Mouse (Mus musculus) heart, postnatal 36 days (tissue): ENCODE measurements around the gene Hemgn. TPM values are rescaled to one million over a fixed set of nuclear protein-coding genes. Genes with fewer than 3 reads are reported as not detected.

Experiments
- DNase-seq, 2 experiments: peaks; one replicate each; pipeline ENCODE4 v3.0.0; 2021 to 2022
- intact Hi-C: fragments of 180-260 bp; cut with DNase I; formaldehyde crosslinking; loops from one replicate; pipeline ENCODE4 v1.15.1; 2025
- total RNA-seq, 2 experiments: library from RNA; stranded (reverse); gene quantifications; 2 replicates each; pipeline ENCODE4 v1.2.3; 2021

Gene Hemgn
- total RNA-seq, 2 experiments from 2014 or later = 0.19 TPM; not detected in 1

DNA sequence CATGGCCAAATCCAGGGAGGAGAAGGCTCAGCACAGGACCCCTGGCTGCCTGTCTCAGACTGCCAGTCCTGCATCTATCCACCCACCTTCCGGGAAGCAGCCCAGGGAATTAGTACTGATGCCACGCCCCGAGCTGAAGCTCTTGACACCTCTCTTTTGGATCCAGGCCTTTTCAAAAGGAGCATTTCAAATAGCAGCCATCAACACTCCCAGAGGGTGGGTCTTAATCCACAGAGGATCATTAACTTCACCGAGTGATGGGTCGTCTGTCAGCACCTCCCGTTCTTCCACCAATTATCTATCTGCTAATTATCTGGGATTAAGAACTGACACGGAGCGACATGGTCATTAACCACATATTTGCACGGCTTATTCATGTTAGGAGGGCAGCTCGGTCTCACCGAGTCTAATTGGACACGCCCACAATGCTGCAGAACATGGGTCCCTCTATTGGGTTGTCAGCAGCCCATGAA lies 45.8 kb downstream of the Hemgn start:
- intact Hi-C loops = no loop called here
- no peak for DNase-seq

GRCm38 (mm10) chr4:46364360-46364759 lies 48.9 kb downstream of the Hemgn start:
- DNase-seq = no peak
- intact Hi-C loops = no loop called here

- intact Hi-C loops = no loop called here
- DNase-seq = no peak
Measured at GRCm38 (mm10) chr4:46361258-46361657, 52.0 kb downstream of the Hemgn start.

GRCm38 (mm10) chr4:46359539-46360253 lies 53.6 kb downstream of the Hemgn start:
- intact Hi-C loops = no loop called here
- DNase-seq = no peak

- intact Hi-C loops = no loop called here
Measured at GRCm38 (mm10) chr4:46356351-46357133, 56.8 kb downstream of the Hemgn start.

DNA sequence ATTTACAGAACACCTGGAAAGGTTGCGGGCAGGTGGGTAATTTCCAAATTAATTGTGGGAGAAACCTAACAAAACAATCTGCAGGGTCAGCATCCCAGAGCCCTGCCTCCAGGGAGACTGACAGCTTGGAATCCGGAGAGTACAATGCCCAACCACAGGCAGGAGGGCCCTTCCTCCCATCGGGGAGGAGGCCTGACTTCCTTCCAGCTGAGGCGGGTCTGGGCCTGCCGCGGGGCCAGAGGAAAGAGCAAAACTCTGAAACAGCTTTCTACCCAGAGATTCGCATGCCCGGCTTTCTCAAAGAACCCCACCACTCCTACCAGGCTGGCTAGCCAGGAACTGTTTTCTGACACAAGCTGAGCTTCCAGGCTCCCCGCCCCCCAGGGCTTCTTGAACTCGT lies 60.3 kb downstream of the Hemgn start:
- intact Hi-C loops = no loop called here
- no peak for DNase-seq

More at GRCm38 (mm10) chr4:46356351-46357133, 56.8 kb downstream of the Hemgn start:
- peak; percentile 42 to 62 for DNase-seq

DNA sequence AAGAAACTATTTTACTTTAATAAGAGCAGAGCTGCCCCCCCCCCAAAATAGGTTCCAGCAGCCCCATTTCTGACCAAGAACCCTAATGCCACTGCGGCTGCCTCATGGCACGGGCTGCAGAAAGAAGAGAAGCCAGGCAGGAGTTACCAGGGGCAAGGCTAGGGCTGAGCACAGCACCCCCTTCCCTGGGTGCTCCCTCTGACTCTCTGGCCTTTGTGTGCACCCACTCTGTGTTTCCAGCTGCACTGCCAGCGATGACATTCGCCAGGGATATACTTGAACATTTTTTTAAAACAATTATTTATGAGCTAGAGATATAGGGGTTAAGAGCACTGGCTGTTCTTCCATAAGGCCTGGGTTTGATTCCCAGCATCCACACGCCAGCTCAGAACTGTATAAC lies 63.8 kb downstream of the Hemgn start:
- no peak for DNase-seq
- intact Hi-C loops = loop anchor here (10.0 kb wide), 1 partner anchor 145 kb away; no protein-coding TSS in a partner anchor

- no peak for DNase-seq
- intact Hi-C loops = loop anchor here (10.0 kb wide), 1 partner anchor 144 kb away; no protein-coding TSS in a partner anchor
Measured at GRCm38 (mm10) chr4:46348897-46349296, 64.4 kb downstream of the Hemgn start.

DNA sequence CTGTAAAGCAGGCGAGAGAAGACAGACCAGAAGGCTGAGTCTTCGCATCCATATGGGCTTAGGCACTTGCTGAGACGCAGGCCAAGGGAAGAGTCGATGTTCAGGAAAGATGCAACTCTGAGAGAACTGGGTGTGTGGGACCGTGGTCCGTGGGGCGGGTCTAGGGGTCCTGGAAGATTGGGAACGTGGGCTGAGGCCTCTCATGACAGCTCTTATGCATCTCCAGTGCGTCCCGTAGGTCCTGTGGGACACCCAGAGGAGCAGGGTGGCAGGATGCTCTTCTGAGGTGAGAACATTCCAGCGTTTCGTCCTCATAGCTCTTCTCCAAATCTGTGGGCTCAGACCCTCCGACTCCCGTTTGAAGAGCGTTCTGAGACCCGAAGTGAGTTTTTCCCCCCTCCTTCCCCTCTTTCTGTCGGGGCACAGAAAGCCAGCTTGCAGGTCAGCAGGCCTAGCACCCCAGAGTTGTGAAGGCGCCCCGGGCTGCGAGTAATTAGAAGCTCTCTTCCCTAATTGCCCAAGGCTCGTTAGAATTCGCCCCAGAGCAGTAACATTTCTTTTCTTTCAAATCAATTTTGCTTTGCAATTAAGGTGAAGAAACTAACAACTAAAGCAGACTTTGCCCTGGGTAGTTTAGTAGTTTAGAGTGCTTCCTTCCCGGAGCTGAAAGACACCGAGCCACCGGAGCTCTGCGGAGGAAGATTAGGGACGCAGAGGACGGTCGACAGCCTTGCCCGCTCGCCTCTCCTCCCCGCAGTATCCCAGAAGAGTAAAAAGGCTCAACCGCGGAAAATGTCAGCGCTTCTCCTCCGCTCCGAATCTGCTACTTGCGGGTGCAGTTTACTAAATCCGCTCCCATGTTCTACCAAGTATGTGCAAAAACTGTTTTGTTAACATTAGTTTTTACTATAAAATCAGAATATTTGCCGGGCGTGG lies 65.5 kb downstream of the Hemgn start:
- DNase-seq = no peak
- intact Hi-C loops = loop anchor here (10.0 kb wide), 1 partner anchor 143 kb away; no protein-coding TSS in a partner anchor

DNA sequence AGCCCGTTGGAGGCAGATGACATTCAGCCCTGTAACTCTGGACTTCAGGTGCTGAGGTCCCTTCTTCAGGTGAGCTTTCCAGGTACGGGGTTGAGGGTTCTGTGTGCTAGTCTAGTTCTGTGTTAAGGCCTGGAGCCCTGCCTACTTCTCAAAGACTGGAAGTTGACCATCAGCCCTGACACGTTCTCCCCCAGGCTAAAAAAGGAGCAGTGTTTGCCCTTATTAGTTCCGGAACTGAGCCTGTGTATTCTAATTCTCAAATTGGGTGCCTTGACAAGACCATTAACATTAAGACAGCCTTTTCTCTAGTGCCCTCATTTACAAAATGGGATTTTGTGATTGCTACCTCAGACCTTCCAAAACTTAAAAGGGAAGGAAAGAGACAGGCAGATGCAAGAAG lies 66.2 kb downstream of the Hemgn start:
- intact Hi-C loops = loop anchor here (10.0 kb wide), 1 partner anchor 142 kb away; no protein-coding TSS in a partner anchor
- no peak for DNase-seq

GRCm38 (mm10) chr4:46346221-46346620 lies 67.1 kb downstream of the Hemgn start:
- intact Hi-C loops = loop anchor here (10.0 kb wide), 1 partner anchor 141 kb away; no protein-coding TSS in a partner anchor
- no peak for DNase-seq

DNA sequence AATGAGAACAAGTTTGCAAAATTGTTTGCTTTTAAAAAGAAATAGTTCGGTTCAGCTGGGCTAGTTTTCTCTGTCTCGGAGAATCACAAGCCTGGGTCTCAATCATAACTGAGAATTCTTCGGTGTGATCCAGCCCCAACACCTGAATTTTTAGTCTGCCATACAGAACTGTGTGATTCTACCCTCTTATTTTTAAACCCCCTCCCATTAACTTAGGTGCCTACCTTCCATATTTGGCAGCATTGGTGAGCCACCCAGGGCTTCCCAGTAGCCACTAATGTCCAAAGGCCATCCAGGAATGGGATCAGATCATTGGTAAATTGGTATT lies 67.6 kb downstream of the Hemgn start:
- intact Hi-C loops = loop anchor here (10.0 kb wide), 1 partner anchor 141 kb away; no protein-coding TSS in a partner anchor
- no peak for DNase-seq

- no peak for DNase-seq
- intact Hi-C loops = loop anchor here (10.0 kb wide), 1 partner anchor 140 kb away; no protein-coding TSS in a partner anchor
Measured at GRCm38 (mm10) chr4:46345056-46345772, 68.1 kb downstream of the Hemgn start.

DNA sequence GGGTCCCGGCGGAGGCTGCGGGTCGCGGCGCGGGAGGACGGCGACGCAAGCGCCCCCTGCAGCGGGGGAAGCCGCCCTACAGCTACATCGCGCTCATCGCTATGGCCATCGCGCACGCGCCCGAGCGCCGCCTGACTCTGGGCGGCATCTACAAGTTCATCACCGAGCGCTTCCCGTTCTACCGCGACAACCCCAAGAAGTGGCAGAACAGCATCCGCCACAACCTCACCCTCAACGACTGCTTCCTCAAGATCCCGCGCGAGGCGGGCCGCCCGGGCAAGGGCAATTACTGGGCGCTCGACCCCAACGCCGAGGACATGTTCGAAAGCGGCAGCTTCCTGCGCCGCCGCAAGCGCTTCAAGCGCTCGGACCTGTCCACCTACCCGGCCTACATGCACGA lies 69.0 kb downstream of the Hemgn start:
- DNase-seq = peak in 1 of 2 experiments; percentile 17
- intact Hi-C loops = loop anchor here (10.0 kb wide), 1 partner anchor 139 kb away; no protein-coding TSS in a partner anchor

Other genes with a start within 250 kb of the Hemgn start
- 1 to 10 TPM; 8.6 to 10.0 TPM for gene Xpa, start 217.2 kb downstream of the Hemgn start, total RNA-seq
- not detected for gene Foxe1, start 69.9 kb downstream of the Hemgn start, total RNA-seq
- 1 to 10 TPM; 3.4 to 4.2 TPM for gene Trmo, start 24.1 kb downstream of the Hemgn start, total RNA-seq
- gene Anp32b, start 37.4 kb upstream of the Hemgn start, total RNA-seq = 10 to 100 TPM; 56.6 to 60.9 TPM
- gene Nans, start 75.7 kb upstream of the Hemgn start, total RNA-seq = 10 to 100 TPM; 15.4 to 17.0 TPM
- gene Trim14, start 122.6 kb upstream of the Hemgn start, total RNA-seq = 1 to 10 TPM; 3.1 to 4.1 TPM
- under 1 TPM; 0.28 to 0.46 TPM for gene Coro2a, start 188.7 kb upstream of the Hemgn start, total RNA-seq
- 1 to 10 TPM; 1.6 to 1.9 TPM for gene Tbc1d2, start 236.7 kb upstream of the Hemgn start, total RNA-seq